Mouse (Mus musculus): ENCODE measurements at regions not wholly inside any gene's neighbourhood (a gene's known extent, or its start where the extent isn't known, plus 50 kb on each side); places are given as distances from the start of the nearest gene placed in this dataset.

GRCm38 (mm10) chr2:114260397-114261071, 59.3 kb upstream of the Zfp770 start:
- CTCF ChIA-PET: interaction anchor here (0.6 kb wide), 2 partner anchors 36 to 1842 kb away, joined by 3 read pairs; no protein-coding TSS in a partner anchor

GRCm38 (mm10) chr2:114259539-114259938, 58.3 kb upstream of the Zfp770 start:
- CTCF ChIA-PET: no interaction called here

Data from spleen, embryonic (tissue).